Mouse (Mus musculus): ENCODE results near the gene Cldn10.
A peak's percentile ranks its signal among the peaks of the same experiment; 100 is the strongest.

Cldn10 gene

DNA sequence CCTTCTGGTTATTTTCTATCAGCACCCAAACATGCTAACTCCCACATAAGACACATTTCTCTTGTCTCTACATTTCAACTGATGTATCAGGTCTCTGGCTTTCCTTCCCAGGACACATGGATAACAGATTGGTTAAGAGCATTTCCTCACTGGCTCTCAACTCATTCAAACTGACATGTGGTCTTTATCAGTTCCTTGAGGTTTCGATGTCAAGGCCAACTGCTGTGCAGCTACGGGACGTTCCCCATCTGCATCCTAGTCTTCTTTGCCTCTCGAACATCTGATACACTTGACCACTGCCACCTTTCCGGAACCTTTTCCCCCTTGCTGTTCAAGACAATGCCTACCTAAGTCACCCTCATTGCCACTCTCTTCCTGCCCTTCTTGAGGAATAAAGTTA, 125.9 kb downstream of the Cldn10 start:
- no peak for DNase-seq

DNA sequence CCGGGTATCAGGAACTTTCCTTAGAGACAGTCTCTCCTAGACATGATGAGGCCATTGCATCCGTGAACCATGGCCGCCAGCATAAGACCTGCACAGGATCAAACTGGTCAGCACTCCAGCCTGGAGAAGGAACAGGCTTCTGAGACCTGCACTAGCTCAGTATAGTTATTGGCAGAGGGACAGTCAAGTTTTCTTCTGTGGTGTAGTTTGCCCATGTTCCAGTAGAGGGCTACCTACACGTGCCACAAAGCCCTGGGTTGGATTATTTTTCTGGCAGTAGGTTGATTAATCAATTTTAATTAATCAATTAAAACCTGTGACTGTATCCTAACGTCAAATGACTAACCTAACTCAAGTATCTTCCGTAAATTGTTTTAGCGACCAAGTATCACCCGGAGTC, 131.3 kb downstream of the Cldn10 start:
- DNase-seq = peak; percentile 41

DNA sequence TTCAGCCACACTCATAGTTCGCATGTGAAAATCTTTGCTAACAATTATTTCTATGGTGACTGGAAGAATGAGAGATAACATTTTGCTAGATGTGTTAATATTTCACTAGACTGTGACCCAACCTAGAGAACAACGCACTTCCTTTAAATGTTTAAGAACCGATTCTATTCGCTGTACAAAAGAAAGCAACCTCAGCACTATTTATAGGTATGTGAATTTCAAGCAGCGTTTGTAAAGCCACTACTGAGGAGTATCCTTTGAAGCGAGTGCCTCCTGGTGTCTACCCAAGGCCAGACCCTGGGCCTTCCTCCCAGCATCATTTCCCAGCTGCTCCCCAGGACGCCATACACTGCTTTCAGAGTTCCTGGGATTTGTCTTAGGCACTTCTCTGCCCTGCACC, 132.9 kb downstream of the Cldn10 start:
- DNase-seq = no peak

DNA sequence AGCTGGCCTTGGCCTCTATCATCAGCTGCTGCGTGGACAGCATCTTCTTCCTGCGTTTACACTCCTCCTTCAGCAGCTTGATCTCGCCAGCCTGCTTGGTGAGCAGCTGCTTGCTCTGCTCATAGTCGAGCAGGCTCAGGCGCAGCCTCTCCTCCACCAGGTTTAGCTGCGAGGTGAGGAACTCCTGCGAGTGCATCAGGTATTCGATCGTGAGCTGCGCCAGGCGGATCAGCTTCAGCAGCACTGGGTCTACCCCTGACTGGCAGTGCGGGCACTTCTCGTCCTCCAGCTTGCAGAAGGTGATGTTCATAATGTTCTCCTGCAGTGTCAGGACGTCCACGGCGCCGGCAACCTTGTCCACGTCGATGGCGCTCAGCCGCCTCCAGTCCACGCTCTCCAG, 134.5 kb downstream of the Cldn10 start:
- no peak for DNase-seq

DNA sequence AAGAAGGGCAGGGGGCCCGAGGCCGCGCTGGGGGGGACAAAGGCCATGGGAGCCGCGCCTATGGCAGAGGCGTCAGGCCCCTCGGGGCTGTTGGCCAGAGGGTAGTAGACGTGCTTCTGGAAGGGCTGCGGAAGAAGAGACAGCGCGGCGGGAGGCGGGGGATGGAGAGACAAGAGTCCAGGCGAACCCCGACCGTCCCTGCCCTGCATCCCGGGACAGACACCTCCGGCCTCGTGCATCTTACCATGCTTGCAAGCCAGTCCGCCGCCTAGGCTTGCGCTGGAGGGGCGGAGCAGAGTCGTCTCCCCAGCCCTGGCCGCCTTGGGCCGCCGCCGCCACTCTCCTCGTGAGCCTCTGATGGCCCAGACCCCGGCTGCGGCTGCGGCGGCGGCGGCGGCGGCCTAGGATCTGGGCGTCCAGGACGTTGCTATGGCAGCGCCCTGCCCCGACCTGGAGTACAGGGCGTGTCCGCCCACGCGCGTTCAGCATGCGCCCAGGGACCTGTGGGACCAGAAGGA, 135.0 kb downstream of the Cldn10 start:
- DNase-seq = peak; percentile 46

Data from lung, postnatal 10 days (tissue).